ENCODE assay signal across 9 mouse cellular contexts in the genomic region with DNA sequence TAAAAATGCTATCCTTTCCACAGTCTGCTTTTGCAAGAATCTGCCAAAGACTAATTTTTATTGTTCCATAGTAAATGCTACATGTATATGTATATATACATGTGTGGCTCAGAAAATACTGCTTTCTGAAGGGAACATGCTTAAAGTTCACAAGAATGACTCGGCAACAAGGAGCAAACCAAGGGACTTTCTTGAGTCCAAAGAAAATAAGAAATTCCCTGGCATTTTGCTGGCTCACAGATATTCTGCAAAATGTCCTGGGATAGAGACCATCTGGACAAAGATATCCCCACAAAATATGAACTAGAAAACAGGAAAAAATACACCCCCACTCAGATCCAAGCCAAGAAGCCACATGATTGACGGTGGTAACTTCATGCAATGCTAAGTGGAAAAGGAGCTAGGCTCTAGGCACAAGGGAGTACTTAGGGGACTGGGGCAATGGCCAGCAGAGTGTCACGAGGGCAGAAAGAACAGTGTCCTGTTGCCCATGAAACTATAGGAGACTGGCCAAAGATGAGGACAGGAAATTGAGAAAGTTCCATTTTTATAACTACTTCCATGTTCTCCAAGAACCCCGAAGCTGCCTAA.
DNase-seq lines count a peak whose midpoint lies in the region; ATAC-seq and TF ChIP-seq lines count a peak whose summit lies in the region.
"Had no signal": no experiment of that assay in that cellular context is flagged by ENCODE, and none has a peak within 500 bp of the region (broad histone marks: within the 10 kb centered on the region; RNA-seq: fewer than 3 reads in every experiment).

No protein-coding gene starts in this region.

- H3K4me3 ChIP-seq in embryonic fibroblast, embryonic 13.5 days (ENCODE audit: insufficient read depth, low read length) = no peak overlapping the region
- 0 out of 2 replicates have a peak overlapping the region, but pooled peaks have one; percentile 31 for H3K4me3 ChIP-seq in hindbrain, embryonic 10.5 days
- H3K4me3 ChIP-seq in lung, embryonic 15.5 days = no peak overlapping the region
- no peak overlapping the region for H3K4me3 ChIP-seq in cerebellum, adult 2 months (replicated peaks; ENCODE audit: insufficient read depth, low read depth, low read length)

- H3K4me2 ChIP-seq in lung, embryonic 15.5 days = no peak overlapping the region

- no peaks in the 10 kb centered on the region for H3K9me3 ChIP-seq in hindbrain, embryonic 10.5 days
- H3K9me3 ChIP-seq in lung, embryonic 15.5 days = no peaks in the 10 kb centered on the region

- peak; percentile 60 for DNase-seq in adrenal gland, postnatal 10 days
- DNase-seq in hindbrain, embryonic 10.5 days (ENCODE audit: low spot score) = no peak
- DNase-seq in cerebellum, adult 18-20 months = no peak
- DNase-seq in layer of hippocampus, postnatal 10 days (ENCODE audit: low spot score in 2 of 2) = no peak
- DNase-seq in cerebellum, adult 2 months = no peak
- no peak for DNase-seq in urinary bladder, postnatal 4 days (ENCODE audit: low spot score in 2 of 2)

- H3K36me3 ChIP-seq in hindbrain, embryonic 10.5 days = no peaks in the 10 kb centered on the region
- no peaks in the 10 kb centered on the region for H3K36me3 ChIP-seq in lung, embryonic 15.5 days

- TF ChIP-seq POLR2A in embryonic fibroblast, embryonic 13.5 days (IDR thresholded peaks at IDR 0.05; ENCODE audit: low read depth, low read length) = no peak
- no peak for TF ChIP-seq POLR2A in cerebellum, adult 2 months (IDR thresholded peaks at IDR 0.05; ENCODE audit: borderline replicate concordance, insufficient read depth, low read length)

- 0 out of 2 replicates have a peak, but pooled peaks have one; percentile 42 for ATAC-seq in lung, embryonic 15.5 days (ENCODE audit: borderline replicate concordance, extremely low read depth, low FRiP score, low TSS enrichment)

- H3K27ac ChIP-seq in embryonic fibroblast, embryonic 13.5 days (ENCODE audit: insufficient read depth, low read length) = peak overlapping the region; percentile 26; the same call in 1 of the 2 replicates
- H3K27ac ChIP-seq in hindbrain, embryonic 10.5 days = peak overlapping the region; percentile 67
- no peak overlapping the region for H3K27ac ChIP-seq in lung, embryonic 15.5 days
- H3K27ac ChIP-seq in cerebellum, adult 2 months (ENCODE audit: insufficient read depth, low read length) = no peak overlapping the region
- H3K27ac ChIP-seq: macrophage had no signal

- H3K27me3 ChIP-seq in hindbrain, embryonic 10.5 days (ENCODE audit: insufficient read depth, poor library complexity, severe bottlenecking) = no peaks in the 10 kb centered on the region
- H3K27me3 ChIP-seq in lung, embryonic 15.5 days = no peaks in the 10 kb centered on the region
- H3K27me3 ChIP-seq in cerebellum, adult 2 months (ENCODE audit: control insufficient read depth, insufficient read depth, low read length) = no peaks in the 10 kb centered on the region

- TF ChIP-seq CTCF in embryonic fibroblast, embryonic 13.5 days (IDR thresholded peaks at IDR 0.05; ENCODE audit: borderline replicate concordance, insufficient read depth, low read length) = no peak
- no peak for TF ChIP-seq CTCF in cerebellum, adult 2 months (IDR thresholded peaks at IDR 0.05; ENCODE audit: borderline replicate concordance, insufficient read depth, low read depth, low read length)

- no peaks in the 10 kb centered on the region for H3K4me1 ChIP-seq in embryonic fibroblast, embryonic 13.5 days (ENCODE audit: control insufficient read depth, insufficient read depth, low read length)
- H3K4me1 ChIP-seq in hindbrain, embryonic 10.5 days (replicated peaks) = peaks cover 32% of the 10 kb centered on the region
- peaks cover 4% of the 10 kb centered on the region; the same call in 1 of the 2 replicates for H3K4me1 ChIP-seq in lung, embryonic 15.5 days
- H3K4me1 ChIP-seq in cerebellum, adult 2 months (ENCODE audit: control insufficient read depth, insufficient read depth, low read length) = no peaks in the 10 kb centered on the region

- H3K9ac ChIP-seq in lung, embryonic 15.5 days = no peak overlapping the region

- WGBS in hindbrain, embryonic 10.5 days = 69% methylated on average over 4 of the region's 4 CpGs
- WGBS in lung, embryonic 15.5 days = 57% methylated on average over 4 of the region's 4 CpGs
- 36% methylated on average over 4 of the region's 4 CpGs for WGBS in cerebellum, adult 2 months

Comparison
In these comparisons a context has a peak if more than half of its experiments do, and no peak if none do; other contexts are left out.
1. H3K27ac ChIP-seq: peak in embryonic fibroblast, embryonic 13.5 days (single experiment) and hindbrain, embryonic 10.5 days (single experiment); none in lung, embryonic 15.5 days (single experiment) and cerebellum, adult 2 months (single experiment).